Mouse (Mus musculus): ENCODE results near the gene Tbx6. TPM values are rescaled to one million over a fixed set of nuclear protein-coding genes. Genes with fewer than 3 reads are reported as not detected.

The Tbx6 gene
- polyA plus RNA-seq, 1 experiment from 2014 or later = 0.75 TPM

DNA sequence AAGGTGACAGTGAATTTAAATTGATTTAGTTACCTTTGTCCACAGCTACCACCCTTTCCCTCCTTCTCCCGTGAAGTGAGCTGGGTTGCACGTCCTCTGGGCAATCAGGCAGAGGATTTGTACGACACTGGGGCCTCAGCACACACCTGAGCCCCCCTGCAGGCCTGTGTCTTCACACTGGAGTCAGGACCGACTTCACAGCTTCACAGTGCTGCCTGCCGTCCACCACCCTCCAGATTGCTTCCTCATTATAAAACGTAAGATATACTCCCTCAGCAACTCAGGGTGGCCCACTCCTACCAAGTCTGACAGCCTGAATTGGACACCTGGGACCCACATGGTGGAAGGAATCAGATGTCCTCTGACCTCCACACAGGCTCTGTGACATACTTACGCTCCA is 22.7 kb upstream of the Tbx6 start:
- WGBS = 63% methylated on average over 7 of the region's 7 CpGs
- ATAC-seq (ENCODE audit: low FRiP score, low read depth) = no peak

DNA sequence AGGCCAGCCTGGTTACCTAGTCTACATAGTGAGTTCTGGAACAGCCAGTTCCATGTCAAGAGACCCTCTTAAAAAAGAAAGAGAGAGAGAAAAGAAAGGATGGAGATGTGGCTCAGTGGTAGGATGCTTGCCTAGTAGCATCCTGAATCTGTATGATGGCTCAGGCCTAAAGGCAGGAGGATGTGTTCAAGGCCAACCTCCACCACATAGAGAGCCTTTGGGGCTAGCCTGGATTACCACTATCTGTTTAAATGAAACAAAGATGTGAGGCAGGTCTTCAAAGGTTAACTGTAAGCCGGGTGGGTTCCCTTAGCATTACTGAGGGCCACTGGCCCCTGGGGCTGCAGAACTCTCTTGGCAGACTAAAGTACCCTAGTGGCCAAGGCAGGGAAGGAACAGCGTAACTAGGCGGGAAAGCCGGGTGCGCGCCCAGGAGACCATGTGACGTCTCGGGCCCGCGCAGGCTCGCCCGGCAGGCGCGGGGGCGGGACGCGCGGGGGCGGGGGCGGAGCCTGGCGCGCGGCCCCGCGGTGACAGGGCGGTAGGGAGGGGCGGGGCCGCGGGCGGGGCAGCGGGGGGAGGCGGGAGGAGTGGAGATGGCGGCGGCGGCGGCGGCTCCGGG is 22.1 kb upstream of the Tbx6 start, which contains the start of gene Mapk3:
Gene Mapk3, plus strand, starts transcription at position 552 of the 622 bp plus-strand sequence.
- Histone ChIP-seq H3K27ac (replicated peaks) (peak within 1 kb of the TSS; percentile 88), H3K9ac (peak within 1 kb of the TSS; percentile 69), H3K27me3 (no peaks in the 10 kb centered on the region), H3K36me3 (peaks cover 8% of the 10 kb centered on the region), H3K4me1 (replicated peaks) (peaks cover 45% of the 10 kb centered on the region), H3K4me3 (peak within 1 kb of the TSS; percentile 69), H3K4me2 (peak within 1 kb of the TSS; percentile 88), H3K9me3 (no peaks in the 10 kb centered on the region)
- 2% methylated on average over 23 of the region's 38 CpGs for WGBS
- ATAC-seq (ENCODE audit: low FRiP score, low read depth) = peak; percentile 62

More for the DNA sequence above, 22.7 kb upstream of the Tbx6 start:
- H3K9ac ChIP-seq = no peak overlapping the region
- H3K27ac ChIP-seq (replicated peaks) = peak overlapping the region; percentile 88; the same call in 1 of the 2 replicates
- H3K36me3 ChIP-seq = peaks cover 2% of the 10 kb centered on the region
- H3K4me2 ChIP-seq = no peak overlapping the region
- no peak overlapping the region for H3K4me3 ChIP-seq
- peaks cover 45% of the 10 kb centered on the region for H3K4me1 ChIP-seq (replicated peaks)
- no peaks in the 10 kb centered on the region for H3K9me3 ChIP-seq
- no peaks in the 10 kb centered on the region for H3K27me3 ChIP-seq

DNA sequence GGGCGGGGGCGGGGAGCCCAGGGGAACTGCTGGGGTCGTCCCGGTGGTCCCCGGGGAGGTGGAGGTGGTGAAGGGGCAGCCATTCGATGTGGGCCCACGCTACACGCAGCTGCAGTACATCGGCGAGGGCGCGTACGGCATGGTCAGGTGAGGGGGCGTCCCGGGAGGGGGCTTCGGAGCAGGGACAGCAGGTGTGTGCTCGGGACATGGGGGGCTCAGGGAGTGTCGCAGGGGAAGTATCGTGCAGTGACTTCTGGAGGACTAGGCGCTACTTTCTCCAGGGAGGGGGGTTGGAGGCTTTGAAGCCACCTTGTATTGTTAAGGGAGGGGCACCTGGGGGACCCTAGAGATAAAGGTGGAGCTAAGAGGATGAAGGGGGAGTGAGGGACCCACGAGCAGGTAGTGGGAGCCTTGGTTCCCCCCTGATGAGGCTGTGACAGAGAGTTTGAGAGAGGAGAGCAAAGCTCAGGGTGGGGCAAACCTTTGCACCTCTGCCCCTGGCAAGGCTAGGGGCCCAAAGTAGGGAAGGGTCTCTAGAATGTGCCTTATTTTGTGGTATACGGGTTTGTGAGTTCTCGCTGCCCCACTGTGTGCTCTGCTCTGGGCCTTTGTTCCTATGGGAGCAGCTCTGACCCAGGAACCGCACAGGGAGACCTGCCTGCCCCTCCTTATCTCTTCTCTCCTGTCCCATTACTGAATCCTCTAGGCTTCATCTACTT is 21.5 kb upstream of the Tbx6 start:
- peaks cover 39% of the 10 kb centered on the region for H3K4me1 ChIP-seq (replicated peaks)
- peak overlapping the region; percentile 69 for H3K4me3 ChIP-seq
- H3K27me3 ChIP-seq = no peaks in the 10 kb centered on the region
- under 1% methylated on average over 20 of the region's 24 CpGs for WGBS
- no peaks in the 10 kb centered on the region for H3K9me3 ChIP-seq
- peaks cover 15% of the 10 kb centered on the region for H3K36me3 ChIP-seq
- peak; percentile 67 for ATAC-seq (ENCODE audit: low FRiP score, low read depth)
- peak overlapping the region; percentile 88 for H3K4me2 ChIP-seq
- peak overlapping the region; percentile 69 for H3K9ac ChIP-seq
- H3K27ac ChIP-seq (replicated peaks) = peak overlapping the region; percentile 88

DNA sequence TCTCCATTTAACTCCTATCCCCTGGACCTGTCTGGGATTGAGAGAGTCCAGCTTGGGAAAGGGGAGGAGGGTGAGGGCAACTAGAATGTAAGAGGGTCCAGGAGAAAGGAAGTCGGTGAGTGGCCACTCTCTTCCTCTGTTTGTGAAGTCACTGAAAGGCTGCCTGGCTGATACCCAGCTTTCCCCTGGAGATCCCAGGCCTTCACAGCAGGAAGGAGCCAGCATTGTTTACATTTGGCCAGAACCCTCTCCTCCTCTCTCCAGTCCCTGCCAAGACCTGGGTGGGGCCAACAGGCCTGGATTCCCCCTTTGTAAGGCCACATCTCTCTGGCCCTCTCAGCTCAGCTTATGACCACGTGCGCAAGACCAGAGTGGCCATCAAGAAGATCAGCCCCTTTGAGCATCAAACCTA is 20.9 kb upstream of the Tbx6 start:
- H3K9me3 ChIP-seq = no peaks in the 10 kb centered on the region
- peaks cover 36% of the 10 kb centered on the region for H3K4me1 ChIP-seq (replicated peaks)
- peak overlapping the region; percentile 69 for H3K9ac ChIP-seq
- peak overlapping the region; percentile 88 for H3K4me2 ChIP-seq
- peaks cover 20% of the 10 kb centered on the region for H3K36me3 ChIP-seq
- no peaks in the 10 kb centered on the region for H3K27me3 ChIP-seq
- peak overlapping the region; percentile 69 for H3K4me3 ChIP-seq
- 14% methylated on average over 3 of the region's 3 CpGs for WGBS
- peak; percentile 49 for ATAC-seq (ENCODE audit: low FRiP score, low read depth)
- H3K27ac ChIP-seq (replicated peaks) = peak overlapping the region; percentile 88

DNA sequence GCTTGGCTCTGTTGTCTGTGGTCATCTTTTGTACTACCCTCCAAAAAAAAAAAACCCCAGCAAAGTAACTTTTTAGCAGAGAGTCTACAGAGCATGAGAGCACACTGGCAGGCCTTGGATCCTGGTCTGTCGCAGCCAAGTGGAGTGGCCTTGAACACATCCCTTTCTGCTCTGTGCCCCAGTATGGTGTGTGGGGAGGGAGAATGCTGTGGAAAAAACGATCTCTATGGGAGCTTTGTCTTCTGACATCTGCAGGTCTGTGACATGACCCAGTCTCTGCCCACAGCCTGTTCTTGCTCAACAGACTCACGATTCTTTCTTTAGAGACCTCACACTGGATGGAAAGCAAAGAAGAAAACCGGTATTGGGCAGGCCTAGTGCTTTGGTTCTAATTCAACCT is 20.3 kb upstream of the Tbx6 start:
- Histone ChIP-seq H3K9ac (0 out of 2 replicates have a peak overlapping the region, but pooled peaks have one; percentile 5), H3K9me3 (no peaks in the 10 kb centered on the region), H3K36me3 (peaks cover 25% of the 10 kb centered on the region), H3K4me1 (replicated peaks) (peaks cover 36% of the 10 kb centered on the region), H3K27me3 (no peaks in the 10 kb centered on the region), H3K4me2 (peak overlapping the region; percentile 88), H3K27ac (replicated peaks) (peak overlapping the region; percentile 88), H3K4me3 (peak overlapping the region; percentile 69)
- WGBS = 57% methylated on average over 4 of the region's 4 CpGs
- no peak for ATAC-seq (ENCODE audit: low FRiP score, low read depth)

DNA sequence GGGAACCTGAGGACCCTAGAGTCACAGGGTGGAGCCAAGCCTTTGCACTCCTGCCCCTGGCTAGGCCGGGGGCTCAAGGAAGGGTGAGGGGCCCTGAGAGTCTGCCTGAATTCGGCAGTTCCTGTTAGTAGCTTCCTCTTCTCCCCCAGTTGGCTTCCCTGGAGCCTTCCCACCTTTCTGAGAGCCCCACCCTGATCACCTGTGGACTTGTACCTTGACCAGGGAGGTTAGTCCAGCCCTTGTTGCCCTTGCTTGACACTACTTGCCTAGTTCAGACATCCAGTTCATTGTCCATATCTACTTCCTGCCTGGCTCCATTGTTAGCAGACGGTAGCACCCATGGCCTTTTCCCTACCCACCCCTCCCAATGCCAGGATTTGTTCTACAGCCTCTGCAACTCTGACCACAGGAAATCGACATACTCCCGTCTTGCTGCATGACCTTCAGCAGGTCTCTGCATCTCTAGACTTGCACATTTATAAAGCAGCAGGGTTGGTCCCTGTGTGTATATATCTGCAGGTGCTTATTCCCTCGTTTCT is 19.7 kb upstream of the Tbx6 start:
- H3K36me3 ChIP-seq = peaks cover 30% of the 10 kb centered on the region
- H3K9ac ChIP-seq = 0 out of 2 replicates have a peak overlapping the region, but pooled peaks have one; percentile 3
- H3K4me1 ChIP-seq (replicated peaks) = peaks cover 36% of the 10 kb centered on the region
- no peaks in the 10 kb centered on the region for H3K27me3 ChIP-seq
- H3K27ac ChIP-seq (replicated peaks) = peak overlapping the region; percentile 88; the same call in 1 of the 2 replicates
- no peaks in the 10 kb centered on the region for H3K9me3 ChIP-seq
- WGBS = 68% methylated on average over 6 of the region's 6 CpGs
- H3K4me2 ChIP-seq = peak overlapping the region; percentile 88
- ATAC-seq (ENCODE audit: low FRiP score, low read depth) = no peak
- no peak overlapping the region for H3K4me3 ChIP-seq

DNA sequence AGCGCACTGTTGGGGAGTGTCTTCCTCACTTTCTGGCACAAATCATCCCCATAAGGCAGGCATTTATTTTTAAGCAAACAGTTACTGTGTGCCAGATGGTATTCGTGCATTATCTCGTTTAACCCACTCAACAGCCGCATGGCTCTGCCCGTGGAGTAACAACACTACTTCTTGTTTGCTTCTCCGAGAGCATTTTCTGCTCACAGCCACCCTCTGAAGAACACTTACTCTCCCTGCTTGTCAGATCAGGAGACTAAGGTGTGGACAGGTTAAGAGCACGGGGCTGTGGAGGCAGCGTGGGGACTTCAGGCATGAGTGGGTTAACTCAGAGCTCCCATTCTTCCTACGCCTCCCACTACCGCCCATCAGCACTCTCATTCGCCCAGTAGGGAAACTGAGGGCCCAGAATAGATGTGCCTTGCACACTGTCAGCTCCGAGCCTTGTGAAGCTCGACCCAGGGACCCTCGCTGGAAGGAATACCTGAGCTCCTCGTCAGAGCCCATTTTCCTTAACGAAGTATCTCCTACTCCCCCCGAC is 18.7 kb upstream of the Tbx6 start:
- Histone ChIP-seq H3K27me3 (no peaks in the 10 kb centered on the region), H3K4me2 (peak overlapping the region; percentile 39), H3K9me3 (no peaks in the 10 kb centered on the region), H3K36me3 (peaks cover 39% of the 10 kb centered on the region), H3K27ac (replicated peaks) (peak overlapping the region; percentile 37), H3K9ac (no peak overlapping the region), H3K4me1 (replicated peaks) (peaks cover 36% of the 10 kb centered on the region), H3K4me3 (peak overlapping the region; percentile 12)
- WGBS = 58% methylated on average over 17 of the region's 17 CpGs
- no peak for ATAC-seq (ENCODE audit: low FRiP score, low read depth)

DNA sequence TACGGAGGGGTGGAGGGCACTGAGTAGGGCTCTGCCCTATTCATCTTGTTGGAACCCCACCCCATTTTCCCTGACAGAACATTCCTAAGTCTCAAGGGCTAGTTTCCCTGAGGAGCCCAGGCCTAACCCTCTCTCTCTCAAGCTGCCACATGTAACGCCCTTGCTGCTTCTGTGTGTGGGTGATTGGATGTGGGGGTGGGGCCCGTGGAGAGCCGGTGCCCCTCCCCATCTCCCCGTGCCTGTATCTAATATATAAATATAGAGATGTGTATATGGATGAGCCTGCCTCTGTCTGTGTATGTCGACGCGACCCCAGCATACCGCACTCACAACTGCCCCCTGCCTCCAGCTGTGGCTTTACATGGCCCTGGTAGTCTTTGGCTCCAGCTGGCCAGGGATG is 15.7 kb upstream of the Tbx6 start:
- no peak for ATAC-seq (ENCODE audit: low FRiP score, low read depth)
- Histone ChIP-seq H3K36me3 (peaks cover 58% of the 10 kb centered on the region), H3K4me2 (no peak overlapping the region), H3K27ac (replicated peaks) (no peak overlapping the region), H3K4me1 (replicated peaks) (peaks cover 28% of the 10 kb centered on the region), H3K9me3 (no peaks in the 10 kb centered on the region), H3K9ac (no peak overlapping the region), H3K27me3 (no peaks in the 10 kb centered on the region), H3K4me3 (no peak overlapping the region)
- 92% methylated on average over 9 of the region's 9 CpGs for WGBS

DNA sequence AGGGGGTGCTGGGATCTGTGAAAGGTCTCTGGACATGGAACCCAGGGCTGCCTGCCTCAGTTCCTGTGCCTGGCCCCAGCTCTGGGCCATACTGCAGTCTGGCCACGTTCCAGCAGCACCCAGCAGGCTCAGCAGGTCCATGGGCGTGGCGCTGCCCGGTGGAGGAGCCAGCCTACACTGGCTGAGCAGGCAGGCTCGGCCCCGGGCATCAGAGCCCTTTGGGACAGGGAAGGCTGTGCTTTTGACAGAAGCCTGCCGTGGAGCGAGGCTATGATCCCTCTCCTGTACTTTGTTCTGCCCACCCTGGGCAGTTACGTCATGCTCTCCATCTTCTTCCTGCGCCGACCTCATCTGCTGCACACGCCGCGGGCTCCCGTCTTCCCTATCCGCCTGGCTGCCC is 15.1 kb upstream of the Tbx6 start, which contains the start of gene Gdpd3:
Gene Gdpd3, plus strand, starts transcription at position 134 of the 400 bp plus-strand sequence.
- H3K9ac ChIP-seq = no peak within 1 kb of the TSS
- 86% methylated on average over 16 of the region's 16 CpGs for WGBS
- no peak within 1 kb of the TSS for H3K4me2 ChIP-seq
- H3K4me1 ChIP-seq (replicated peaks) = peaks cover 22% of the 10 kb centered on the region
- no peaks in the 10 kb centered on the region for H3K9me3 ChIP-seq
- no peak within 1 kb of the TSS for H3K4me3 ChIP-seq
- no peaks in the 10 kb centered on the region for H3K27me3 ChIP-seq
- H3K36me3 ChIP-seq = peaks cover 61% of the 10 kb centered on the region
- ATAC-seq (ENCODE audit: low FRiP score, low read depth) = no peak
- no peak within 1 kb of the TSS for H3K27ac ChIP-seq (replicated peaks)

DNA sequence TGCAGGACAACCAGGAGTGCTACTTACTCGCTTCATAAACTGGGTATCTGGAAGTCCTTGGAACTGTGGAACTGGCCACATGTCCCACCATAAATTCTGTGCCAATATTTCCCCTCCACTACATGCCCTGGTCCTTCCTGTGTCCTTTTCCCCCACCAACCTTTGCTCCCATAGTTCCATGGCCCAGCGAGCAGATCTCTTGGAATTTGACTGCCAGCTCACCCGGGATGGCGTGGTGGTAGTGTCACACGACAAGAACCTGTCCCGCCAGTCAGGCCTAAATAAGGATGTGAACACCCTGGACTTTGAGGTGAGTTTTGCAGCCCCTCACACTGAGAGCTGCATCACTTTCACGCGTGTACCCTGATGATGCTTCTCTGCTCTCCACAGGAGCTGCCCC is 14.3 kb upstream of the Tbx6 start:
- H3K36me3 ChIP-seq = peaks cover 61% of the 10 kb centered on the region
- H3K27ac ChIP-seq (replicated peaks) = no peak overlapping the region
- no peak overlapping the region for H3K9ac ChIP-seq
- H3K4me3 ChIP-seq = no peak overlapping the region
- no peaks in the 10 kb centered on the region for H3K27me3 ChIP-seq
- WGBS = 96% methylated on average over 8 of the region's 8 CpGs
- ATAC-seq (ENCODE audit: low FRiP score, low read depth) = no peak
- no peak overlapping the region for H3K4me2 ChIP-seq
- peaks cover 14% of the 10 kb centered on the region for H3K4me1 ChIP-seq (replicated peaks)
- H3K9me3 ChIP-seq = no peaks in the 10 kb centered on the region

DNA sequence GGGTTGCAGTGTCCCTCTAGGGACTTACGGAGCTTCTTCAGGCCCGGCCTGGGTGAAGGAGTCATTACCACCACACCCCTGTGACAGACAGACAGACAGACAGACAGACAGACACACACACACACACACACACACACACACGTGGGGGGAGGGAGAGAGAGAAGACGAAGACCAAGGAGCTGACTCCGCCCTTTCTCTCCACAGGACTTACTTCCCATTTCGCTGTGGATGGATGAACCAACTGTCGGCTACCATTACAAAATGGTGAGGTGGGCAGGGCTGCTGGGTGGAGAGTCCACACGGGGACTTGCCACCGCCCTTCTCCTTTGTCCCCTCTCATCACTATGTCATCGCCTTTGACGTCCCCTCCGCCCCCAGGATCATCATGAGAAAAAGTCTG is 10.5 kb upstream of the Tbx6 start:
- Histone ChIP-seq H3K36me3 (peaks cover 37% of the 10 kb centered on the region), H3K9ac (no peak overlapping the region)
- 83% methylated on average over 12 of the region's 12 CpGs for WGBS

DNA sequence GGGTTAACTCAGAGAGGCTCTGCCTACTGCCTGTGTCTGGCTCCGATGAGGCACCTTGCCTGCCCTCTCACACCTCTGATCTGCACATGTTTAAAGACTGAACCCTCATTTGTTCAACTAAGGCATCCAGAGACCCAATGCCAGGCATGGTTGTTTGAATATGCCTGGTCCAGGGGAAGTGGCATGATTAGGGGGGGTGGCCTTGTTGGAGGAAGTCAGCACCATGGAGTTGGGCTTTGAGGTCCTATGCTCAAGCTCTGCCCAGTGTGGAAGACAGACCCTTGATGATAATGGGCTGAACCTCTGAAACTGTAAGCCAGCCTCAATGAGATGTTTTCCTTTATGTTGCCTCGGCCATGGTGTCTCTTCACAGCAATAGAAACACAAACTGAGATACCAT is 7.9 kb upstream of the Tbx6 start:
- Histone ChIP-seq H3K4me1 (replicated peaks) (peaks cover 25% of the 10 kb centered on the region), H3K27ac (replicated peaks) (no peak overlapping the region), H3K4me3 (no peak overlapping the region), H3K36me3 (peaks cover 14% of the 10 kb centered on the region), H3K4me2 (no peak overlapping the region), H3K9me3 (no peaks in the 10 kb centered on the region), H3K27me3 (no peaks in the 10 kb centered on the region), H3K9ac (no peak overlapping the region)
- ATAC-seq (ENCODE audit: low FRiP score, low read depth) = no peak
- WGBS = 87% methylated on average over 2 of the region's 2 CpGs

More for the DNA sequence above, 10.5 kb upstream of the Tbx6 start:
- H3K27me3 ChIP-seq = no peaks in the 10 kb centered on the region
- no peak overlapping the region for H3K27ac ChIP-seq (replicated peaks)
- peaks cover 4% of the 10 kb centered on the region for H3K4me1 ChIP-seq (replicated peaks)
- no peaks in the 10 kb centered on the region for H3K9me3 ChIP-seq
- no peak overlapping the region for H3K4me2 ChIP-seq
- H3K4me3 ChIP-seq = no peak overlapping the region
- no peak for ATAC-seq (ENCODE audit: low FRiP score, low read depth)

Measured in hindbrain, embryonic 15.5 days (tissue).